Mouse (Mus musculus): Measurements from ENCODE around the gene Gm49358.

The Gm49358 gene

DNA sequence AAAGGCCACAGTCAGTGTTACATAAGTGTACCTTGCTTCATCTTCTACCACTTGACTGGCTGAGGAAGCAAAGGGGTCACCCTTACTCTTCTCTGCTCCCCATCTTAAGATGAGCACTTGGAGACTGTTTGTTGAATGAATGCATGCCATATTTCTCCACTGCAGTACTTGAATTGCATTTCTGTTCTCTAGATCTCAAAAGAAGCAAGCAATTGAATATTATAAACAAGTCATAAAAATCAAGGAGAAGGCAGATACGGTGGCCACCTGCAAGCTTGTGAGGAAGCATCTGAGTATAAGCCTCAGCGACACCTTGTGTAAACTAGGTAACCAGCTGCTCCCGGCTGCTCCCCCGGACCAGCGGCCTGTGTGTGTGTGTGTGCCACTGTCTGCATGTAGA, at the start of gene Gm49358:
TSS of gene Gm49358 (plus strand) at position 301 of the 400 bp plus-strand sequence.
- no peak for DNase-seq

DNA sequence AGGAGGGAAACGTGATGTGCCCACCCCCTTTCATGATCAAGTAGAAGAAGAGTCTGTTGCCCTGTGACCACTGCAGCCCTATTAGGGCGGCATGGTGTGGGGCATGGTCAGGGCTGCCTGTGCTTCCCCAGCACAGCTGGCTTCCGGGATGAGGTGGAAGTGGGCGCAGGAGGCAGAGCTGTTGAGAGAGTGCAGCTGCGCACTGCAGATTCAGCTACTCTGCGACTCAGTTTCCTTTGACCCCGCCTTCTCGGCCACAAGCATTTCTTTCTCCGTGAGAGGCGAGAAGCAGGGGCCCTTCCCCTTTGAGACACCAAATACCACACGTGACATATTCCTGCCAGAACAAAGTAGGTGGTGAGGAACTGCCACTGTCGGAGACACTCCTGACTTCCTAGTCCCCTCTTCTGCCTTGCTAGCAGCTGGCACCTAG, 36.2 kb upstream of the Gm49358 start:
- peak; percentile 70 for DNase-seq

DNA sequence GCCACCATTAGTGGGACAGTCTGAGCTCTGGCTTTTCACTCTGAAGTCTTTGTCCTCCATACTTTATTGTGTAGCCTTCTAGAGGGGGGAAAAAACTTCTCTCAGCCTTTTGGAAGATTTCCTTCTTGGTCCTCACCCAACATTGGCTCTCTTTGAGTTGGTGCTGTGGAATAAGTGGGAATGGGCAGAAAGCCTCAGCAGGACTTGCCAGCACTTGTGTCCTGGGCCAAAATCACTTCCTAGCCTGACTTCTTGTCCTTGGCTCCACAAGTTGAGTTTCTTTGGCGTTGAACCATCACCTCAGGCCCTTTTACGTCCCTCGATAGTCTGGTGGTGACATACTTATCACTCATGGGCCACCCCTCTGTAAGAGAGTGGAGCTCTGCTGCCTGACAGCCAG, 35.6 kb upstream of the Gm49358 start:
- DNase-seq: no peak

DNA sequence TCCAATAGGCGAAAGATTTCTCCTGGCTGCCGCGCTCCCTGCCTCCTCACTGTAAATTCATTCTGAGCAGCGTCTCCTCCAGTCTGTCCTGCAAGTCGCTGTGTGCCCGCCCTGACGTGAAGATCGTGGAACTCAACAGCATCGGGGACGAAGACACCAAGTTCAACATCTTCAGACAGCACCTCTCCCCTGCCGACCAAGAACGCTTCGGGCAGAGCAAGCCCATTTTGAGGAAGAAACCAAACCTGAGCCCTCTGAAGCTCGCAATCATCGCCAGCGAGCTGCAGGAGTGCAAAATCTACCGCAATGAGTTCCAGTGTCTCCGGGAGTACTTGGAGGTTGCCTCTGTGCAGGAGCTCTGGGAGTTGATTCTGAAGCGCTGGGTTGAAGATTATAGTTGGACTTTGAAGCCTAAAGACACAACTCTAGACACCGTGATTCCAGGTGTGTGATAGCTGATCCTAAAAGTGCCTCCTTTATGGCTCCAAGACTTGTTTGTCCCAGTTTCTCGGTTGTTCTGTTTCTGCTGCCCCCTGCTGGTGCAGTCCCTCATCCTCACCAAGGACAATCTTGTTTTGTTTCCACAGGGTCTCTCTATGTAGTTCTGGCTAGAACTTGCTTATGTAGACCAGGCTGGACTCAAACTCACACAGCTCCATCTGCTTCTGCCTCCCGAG, 32.8 kb upstream of the Gm49358 start:
- DNase-seq: peak; percentile 81

DNA sequence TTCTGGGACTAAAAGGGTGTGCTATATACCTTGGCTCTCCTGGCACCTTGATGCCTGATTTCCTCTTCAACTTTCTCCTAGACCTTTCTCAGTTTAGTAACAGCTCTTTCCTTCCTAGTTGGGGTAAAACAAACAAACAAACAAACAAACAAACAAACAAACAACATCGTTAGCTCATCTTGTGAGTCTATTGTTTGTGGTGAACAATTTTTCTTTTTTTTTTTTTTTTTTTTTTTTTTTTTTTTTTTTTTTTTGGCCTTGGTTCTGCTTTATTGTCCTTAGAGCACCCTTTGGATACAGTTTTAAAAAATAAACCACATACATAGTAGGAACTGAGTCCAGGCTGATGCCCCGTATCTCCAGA, 32.3 kb upstream of the Gm49358 start:
- DNase-seq: no peak

DNA sequence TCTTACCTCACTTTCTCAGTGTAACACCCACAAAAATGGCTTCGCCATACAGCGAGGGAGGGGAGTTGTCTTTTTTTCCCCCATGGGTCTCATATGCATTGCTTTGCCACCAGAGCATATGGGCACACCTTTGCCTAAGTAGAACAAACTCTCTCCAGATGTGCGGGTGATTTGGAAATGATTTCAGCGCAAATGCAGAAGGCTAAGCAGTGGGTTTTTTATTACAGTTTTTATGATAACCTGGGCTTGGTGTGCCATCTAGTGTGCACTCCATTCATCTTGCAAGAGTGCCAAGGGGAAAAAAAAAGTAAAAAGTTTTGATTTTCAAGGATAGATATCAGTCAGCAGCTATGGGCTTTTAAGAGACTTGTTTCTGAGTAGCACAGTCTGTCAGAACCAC, 28.7 kb upstream of the Gm49358 start:
- no peak for DNase-seq

DNA sequence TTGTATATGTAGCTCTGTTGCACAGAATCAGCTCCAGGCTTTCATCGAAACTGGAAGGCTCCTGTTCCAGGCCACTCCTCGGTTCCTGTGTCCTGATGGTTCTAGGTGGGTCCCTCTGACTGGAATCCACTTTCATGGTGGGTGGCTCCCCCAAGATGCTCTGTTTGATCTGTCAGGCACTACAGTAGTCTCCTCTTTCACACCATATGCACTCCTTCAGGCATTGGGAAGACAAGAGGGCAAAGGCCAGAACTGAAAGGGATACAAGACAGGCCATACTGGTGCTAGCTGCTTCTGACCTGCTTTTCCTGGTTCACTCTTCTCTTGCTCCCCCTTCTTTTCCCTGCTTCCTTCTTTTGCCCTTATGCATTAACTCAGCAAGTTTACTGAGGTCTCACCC, 20.9 kb upstream of the Gm49358 start:
- no peak for DNase-seq

DNA sequence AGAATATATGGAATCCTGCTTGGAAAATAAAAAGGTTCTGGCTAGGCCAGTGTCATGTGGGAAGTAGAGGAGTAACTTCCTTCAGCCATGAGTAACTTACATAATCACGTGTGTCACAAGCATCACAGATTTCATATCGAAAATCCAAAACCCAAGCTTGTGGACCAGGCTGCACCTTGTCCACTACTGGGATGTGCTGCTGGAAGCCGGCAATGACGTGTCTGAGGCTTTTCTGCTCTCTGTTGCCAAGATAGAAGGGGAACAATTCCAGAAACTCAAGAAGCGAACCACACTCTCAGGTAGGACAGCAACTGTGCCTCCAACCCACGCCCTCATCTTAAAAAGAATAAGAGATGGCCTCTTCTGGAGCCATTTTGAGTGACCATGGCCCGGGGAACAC, 19.5 kb upstream of the Gm49358 start:
- no peak for DNase-seq

DNA sequence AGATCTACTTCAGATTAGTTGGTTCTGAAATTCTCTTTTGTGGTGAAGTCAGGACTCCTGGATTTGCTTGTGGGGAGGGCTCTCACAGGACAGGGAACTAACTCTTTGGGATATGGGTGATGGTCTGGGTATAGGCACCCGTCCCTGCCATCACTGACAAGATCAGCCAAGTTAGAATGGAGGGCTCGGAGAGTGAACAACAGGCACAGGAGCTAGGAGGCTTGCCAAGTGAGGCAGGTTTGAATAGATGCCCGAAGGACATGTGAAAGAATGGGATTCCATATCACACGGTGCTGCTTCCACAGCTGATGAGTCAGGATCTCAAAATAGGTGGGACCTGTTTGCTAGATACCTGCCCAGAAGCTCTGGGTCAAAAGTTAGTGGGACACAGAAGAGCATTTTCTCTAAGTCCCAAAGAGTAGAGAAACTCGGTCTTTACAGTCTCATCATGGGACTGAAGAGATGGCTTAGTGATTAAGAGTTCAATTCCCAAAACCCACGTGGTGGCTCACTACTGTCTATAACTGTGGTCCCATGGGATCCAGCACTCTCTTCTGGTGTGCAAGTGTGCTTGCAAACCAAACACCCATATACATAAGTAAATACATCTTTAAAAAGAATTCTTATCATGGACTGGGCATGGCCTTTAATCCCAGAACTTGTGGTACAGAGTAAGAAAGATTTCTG, 7.8 kb upstream of the Gm49358 start:
- no peak for DNase-seq

DNA sequence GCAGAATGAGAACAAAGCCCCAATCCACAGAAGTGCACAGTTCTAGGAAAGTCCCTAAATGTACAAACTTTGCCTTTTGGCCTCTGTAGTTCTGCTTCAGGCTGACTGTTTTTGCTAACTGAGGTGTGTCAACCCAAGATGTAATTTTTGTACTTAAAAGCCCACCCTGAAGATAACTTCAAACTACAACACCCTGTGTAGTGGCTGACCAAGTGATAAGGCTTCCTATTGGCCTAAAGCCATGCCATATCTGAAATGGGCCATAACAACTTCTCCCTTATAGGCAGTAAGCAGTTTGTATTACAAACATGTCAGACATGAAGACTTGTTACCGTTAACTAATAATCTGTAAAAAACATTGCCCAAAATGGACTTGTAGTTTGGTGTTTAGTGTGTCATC, 6.0 kb upstream of the Gm49358 start:
- DNase-seq: no peak

DNA sequence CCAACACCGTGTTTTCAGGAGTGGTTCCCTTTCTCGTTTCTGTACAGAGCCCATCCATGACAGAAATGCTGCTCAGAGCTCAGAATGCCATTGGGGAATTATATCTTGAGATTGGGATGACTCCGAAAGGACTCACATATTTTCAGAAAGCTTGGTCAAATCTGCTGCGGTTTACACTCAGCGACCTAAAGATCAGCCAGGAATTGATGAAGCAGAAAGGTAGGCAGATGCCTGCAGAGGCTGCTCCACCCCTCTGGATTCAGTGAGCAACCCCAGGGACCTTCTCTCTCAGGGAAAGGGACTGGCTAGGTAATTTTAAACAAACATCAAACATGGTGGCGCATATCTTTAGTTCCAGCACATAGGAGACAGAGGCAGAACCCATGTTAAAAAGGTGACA, 5.6 kb upstream of the Gm49358 start:
- DNase-seq: no peak

DNA sequence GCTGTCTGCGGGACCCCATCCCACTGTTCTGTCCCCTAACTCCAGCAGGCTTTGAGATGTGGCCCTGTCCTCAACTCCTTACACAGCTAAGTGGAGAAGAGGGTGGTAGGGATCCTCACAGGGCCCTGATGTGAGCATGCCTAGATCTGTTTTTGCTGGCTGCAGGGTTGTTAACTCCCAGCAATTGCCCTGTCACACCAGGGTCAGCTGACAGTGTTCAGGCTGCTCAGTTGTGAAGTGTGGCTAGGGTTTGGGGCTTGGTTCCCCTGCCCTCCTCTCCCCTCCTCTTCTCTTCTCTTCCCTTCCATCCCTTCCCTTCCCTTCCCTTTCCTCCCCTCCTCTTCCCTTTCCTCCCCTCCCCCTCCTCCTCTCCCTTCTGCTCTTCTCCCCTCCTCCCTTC, 2.5 kb upstream of the Gm49358 start:
- DNase-seq: no peak

DNA sequence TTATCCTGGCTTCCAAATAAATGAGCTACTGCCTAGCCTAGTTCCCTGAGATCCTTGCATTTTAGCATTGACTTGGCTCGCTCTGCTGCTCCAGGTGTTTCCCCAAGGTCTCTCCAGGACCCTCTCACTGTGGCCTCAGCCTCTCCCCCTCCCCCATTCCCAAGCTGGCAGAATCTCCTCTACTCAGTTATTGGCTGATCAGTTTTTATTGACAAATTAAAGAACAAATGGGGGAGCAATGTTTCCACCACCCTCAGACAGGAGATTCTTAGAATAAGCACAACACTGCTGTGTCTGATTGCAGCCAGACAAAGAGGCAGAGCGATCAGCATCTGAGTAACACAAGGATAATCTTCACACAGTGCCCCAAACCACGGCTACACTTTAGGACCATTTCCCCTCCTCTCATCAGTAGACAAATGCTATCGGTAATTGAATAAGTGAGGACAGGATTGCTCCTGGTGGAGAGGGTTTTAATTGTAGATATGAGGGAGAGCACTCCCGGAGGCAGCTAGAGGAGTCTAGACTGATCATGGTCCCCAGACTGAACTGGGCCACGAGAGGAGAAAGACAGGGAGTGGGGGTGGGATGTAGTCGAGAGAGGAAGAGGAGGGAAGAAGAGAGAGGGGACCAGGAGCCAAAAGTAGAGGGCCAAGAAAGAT, 1.9 kb upstream of the Gm49358 start:
- no peak for DNase-seq

DNA sequence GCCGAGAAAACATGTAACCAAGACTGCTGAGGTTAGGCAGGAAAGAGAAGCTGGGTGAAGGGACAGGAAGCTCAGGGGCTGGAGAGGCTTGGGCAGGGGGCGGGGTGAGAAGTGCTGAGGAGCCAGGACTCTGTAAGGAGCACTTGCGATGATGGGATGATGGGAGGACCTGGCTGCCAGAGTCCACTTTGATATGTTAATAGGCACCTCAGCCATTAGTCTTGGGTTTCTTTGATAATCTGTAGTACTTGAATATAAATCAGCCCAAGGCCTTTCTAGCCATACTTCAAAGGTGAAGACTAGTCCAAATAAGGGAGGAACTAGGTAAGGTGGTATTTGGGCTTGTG, 1.4 kb upstream of the Gm49358 start:
- DNase-seq: no peak

DNA sequence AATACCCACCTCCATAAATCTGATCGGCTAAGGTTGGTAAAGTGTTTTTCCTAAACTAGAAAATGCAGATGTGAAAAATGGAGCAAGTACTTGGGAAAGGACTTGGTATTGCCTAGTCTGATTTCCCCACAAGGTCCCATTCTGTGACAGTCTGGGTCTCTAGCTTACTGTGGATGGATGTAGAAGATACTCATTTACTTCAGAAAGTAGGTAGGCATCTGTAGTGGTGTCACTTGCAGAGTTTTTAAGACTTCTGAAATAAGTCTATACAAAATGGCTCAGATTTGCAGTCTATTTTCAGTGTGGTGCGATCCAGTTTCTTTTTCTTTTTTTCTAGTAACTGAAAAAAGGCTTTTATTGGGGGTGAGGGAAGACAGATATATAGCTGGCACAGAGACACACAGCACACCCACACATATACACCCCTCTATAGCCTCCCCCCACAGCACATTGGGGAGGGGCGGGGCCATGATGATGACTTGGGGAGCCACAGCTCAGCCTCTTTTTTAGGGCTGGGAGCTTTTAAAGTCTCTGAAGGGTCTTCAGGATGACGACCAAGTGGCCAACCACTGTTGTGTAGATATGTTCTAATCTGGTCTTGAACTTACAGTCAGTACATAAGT, 1.7 kb downstream of the Gm49358 start:
- DNase-seq: no peak

DNA sequence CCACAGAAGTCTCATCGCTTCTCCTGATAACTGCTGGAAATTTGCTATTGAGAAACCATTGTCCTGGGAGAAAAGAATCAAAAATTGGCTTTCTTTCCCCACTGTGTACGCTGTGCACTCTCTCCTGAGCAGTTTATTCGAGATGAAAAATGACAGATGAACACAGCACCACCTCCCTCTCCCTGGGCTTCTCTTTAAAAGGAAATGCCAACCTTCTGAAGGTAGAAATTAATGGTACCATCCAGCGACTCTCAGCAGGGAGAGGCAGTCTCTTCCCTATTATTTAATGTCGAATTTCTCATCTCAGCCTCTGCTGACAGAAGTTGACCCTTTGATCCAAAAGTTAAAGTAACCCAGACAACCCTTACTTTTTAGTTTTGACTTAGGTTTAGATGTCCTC, 5.4 kb downstream of the Gm49358 start:
- DNase-seq: no peak

DNA sequence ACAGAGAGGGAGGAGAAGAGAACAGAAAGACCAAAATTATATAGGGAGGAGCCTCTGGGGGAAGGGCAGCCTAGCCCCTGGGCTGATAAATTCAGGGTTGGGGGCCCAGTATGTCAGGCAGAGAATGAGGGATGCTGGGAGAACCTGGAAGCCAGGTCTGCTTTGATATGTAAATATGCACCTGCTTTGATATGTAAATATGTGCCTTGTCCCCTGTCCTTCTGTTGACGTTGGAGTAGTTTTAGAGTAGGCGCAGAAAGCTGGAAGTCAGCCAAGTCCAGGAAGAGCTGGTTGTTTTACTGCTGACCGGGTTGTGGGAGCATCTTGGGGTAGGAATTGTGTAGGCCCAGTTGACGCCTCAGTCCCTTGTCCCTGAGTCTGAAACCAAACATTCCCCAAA, 6.0 kb downstream of the Gm49358 start:
- no peak for DNase-seq

DNA sequence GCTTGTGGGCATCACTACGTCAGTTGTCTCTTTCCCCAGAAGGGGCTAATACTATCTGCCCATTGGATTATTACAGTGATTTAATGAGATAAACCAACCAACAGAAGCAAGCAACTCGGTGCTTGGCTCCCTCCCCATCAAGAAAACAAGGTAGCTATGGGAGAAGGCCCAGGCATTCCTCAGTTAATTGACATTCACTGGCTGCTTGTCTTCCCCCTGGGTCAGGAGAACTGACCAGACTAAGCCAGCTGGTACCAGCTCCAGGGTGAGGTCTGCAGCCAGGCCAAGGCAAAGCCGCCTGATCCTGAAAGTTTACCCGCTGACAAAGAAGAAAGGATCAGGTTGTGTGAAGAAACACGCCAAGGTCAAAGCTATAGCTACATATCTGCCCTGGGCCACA, 7.9 kb downstream of the Gm49358 start:
- no peak for DNase-seq

DNA sequence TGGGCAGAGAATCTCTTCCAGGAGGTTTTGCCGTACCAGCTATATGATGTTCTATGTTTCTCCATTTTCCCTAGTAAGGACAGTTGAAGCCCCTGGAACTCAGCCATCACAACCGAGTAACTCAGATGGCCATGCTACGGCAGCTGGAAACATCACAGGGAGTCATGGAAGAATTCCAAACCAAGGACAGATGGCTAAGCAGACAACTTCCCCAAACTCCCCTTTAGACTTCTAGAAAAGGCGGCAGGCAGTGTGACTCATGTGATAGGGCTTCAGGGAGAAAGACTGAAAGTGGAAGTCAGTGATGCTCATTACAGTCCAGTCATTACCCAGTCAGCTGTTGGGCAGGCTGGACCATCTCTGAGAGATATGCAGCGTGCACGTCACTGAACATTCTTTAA, 8.5 kb downstream of the Gm49358 start:
- no peak for DNase-seq

DNA sequence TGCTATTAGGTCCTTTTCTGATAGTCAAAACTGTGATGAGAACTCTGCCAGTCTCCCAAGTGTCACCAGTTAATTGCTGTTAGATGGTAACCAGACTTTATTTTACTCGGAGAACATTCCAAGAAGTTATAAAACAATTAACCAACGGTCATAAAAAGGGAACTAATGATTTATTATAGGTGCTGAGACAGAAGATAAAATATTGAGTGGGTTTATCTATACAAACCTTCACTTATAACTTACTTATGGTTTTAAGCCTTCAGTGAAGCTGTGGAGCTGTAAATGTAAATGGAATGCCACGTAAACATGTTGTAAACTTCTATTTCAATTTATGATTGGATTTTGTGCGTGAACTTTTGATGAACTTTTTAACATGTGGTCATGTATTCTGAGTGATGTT, 9.6 kb downstream of the Gm49358 start:
- DNase-seq: no peak

DNA sequence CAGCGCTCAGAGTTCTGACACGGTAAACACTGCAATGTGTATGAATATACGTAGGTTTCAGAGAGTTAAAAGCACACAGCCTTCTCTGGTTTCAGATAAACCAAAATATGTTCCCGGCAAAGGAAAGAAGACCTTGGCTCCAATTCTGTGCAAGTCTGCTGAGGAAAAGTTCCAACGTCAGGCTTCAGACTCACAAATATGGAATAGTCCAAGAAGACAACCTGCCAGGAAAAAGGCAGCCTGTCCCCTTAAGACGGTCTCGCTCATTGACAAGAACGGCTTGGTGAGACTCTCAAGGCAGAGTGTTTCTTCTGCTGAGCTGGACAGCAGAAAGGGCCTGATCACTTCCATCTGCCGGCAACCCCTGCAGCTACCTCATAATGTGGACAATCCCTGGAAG, 12.5 kb downstream of the Gm49358 start:
- no peak for DNase-seq

DNA sequence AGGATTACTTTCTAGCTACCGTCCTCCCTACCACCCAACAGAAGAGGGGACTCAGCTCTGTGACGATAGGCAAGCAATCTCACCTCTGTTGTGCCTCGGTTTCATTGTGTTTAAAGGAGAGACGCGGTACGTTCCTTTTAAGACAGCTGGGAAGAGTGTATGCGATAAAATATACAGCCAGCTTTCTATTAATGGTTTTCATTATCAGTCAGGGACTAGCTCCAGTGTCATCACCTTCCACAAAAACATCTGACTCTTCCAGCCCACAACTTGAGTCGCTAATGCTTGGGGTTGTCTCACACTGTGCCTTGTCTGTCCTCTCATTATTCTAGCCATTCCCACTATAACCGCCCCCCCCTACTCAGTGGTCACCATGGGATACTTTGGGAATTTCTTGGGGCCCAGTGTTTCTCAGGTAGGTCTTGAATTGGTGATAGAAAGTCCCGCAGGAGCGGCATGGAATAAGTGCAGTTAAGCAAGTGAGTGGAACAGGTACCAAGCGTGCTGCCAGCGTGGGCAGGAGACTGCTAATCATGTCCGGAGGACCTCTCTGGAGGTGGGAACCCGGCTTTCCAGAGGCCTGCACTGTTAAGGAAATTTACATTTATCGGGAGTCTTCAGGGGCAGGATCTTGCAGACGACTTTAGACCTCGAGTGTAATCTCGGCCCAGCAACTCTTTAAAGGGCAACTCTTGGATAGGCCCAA, 14.0 kb downstream of the Gm49358 start:
- no peak for DNase-seq

DNA sequence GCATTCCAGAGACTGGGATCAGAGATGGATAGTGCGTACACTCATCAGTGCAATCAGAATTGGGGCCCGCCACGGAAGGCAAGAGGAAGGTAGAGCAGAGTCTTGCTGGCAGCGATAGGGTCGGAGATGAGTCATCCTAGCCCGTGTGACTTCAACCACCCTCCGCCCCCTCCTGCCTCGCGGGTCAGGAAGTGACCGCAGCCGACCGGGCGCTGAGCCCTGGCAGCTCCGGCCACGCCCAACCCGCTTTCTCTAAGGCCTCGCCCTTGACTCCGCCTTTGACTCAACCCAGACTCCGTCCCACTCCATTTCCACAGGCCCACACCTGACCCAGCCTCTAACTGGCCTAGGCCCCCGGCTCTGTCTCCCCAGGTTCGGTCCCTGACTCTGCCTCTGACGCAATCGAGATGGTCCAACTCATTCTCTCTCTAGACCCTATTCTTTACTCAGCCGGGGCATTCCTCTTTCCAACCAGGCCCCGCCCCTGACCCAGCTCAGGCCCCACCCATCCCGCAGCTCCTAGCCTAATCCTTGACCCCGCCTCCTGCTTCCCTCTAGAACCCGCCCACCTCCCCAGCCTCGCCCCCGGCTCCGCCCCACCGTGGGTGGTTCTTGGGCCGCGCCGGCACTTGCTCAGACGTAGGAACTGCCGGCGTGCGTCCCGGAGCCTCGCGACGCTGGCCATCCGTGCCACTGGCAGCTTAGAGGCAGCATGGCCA, 14.8 kb downstream of the Gm49358 start, which contains the start of gene Nt5dc3:
TSS of gene Nt5dc3 (plus strand) at position 608 of the 719 bp plus-strand sequence.
- peak; percentile 98 for DNase-seq
